Mouse (Mus musculus) ES-E14 (cell line): ENCODE data around the gene Kcnab1.

Source experiments
- CHD2 ChIP-seq: IDR thresholded peaks from 2 replicates; pipeline ENCODE4 v1.6.1; 2014; ENCODE audit warnings: mild to moderate bottlenecking, low read depth, low read length, inconsistent platforms
- HCFC1 ChIP-seq: IDR thresholded peaks from 2 replicates; pipeline ENCODE4 v1.6.1; 2012; ENCODE audit warnings: low read length, inconsistent platforms, borderline replicate concordance; ENCODE audit not compliant: insufficient read depth
- ZC3H11A ChIP-seq: IDR thresholded peaks from 2 replicates; pipeline ENCODE4 v1.6.1; 2012; ENCODE audit warnings: low read depth, mild to moderate bottlenecking, inconsistent platforms, low read length, borderline replicate concordance
- ZNF384 ChIP-seq: IDR thresholded peaks from 2 replicates; pipeline ENCODE4 v1.6.1; 2012; ENCODE audit warnings: low read depth, low read length, inconsistent platforms

DNA sequence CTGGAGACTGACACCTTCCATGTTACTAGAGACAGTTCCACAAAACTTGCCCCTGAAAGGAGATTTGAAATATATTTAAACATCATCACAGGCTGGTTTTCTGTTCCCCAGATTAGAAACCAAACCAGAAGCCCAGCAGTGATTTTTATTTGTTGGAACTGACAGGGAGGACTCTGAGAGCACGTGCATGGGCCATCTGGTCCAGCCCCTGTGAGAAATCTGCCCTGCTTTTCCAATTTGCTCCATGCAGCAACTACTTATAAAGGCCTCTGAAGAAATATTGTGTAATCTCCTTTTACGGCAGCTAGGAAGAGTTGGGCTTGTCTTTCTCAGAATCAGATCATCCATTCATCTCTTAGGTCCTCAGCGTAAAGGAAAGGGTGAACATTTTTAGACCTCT, 7.8 kb downstream of the Kcnab1 start:
- TF ChIP-seq HCFC1 = no peak
- no peak for TF ChIP-seq ZC3H11A
- TF ChIP-seq ZNF384 = no peak
- TF ChIP-seq CHD2 = no peak
